Mouse (Mus musculus) thymus, adult 2 months (tissue): Measurements from ENCODE around the gene Atox1.

ENCODE experiments used
- CTCF ChIP-seq: fragments of 200-500 bp; IDR thresholded peaks from 2 replicates; pipeline ENCODE4 v1.5.1; 2012; ENCODE audit warnings: mild to moderate bottlenecking, control low read depth, low read length, moderate library complexity, borderline replicate concordance; ENCODE audit not compliant: control insufficient read depth, poor library complexity, insufficient read depth; ENCODE audit errors: extremely low read depth
- POLR2A ChIP-seq: fragments of 200-500 bp; IDR thresholded peaks from 2 replicates; pipeline ENCODE4 v1.6.1; 2012; ENCODE audit warnings: mild to moderate bottlenecking, low read length, control low read depth, moderate library complexity; ENCODE audit not compliant: control insufficient read depth, poor library complexity, insufficient read depth; ENCODE audit errors: extremely low read depth

GRCm38 (mm10) chr11:55416609-55417265, 44.3 kb downstream of the Atox1 start:
- no peak for TF ChIP-seq CTCF
- no peak for TF ChIP-seq POLR2A
